10 mouse cellular contexts compared by ENCODE assay signal in the genomic region with DNA sequence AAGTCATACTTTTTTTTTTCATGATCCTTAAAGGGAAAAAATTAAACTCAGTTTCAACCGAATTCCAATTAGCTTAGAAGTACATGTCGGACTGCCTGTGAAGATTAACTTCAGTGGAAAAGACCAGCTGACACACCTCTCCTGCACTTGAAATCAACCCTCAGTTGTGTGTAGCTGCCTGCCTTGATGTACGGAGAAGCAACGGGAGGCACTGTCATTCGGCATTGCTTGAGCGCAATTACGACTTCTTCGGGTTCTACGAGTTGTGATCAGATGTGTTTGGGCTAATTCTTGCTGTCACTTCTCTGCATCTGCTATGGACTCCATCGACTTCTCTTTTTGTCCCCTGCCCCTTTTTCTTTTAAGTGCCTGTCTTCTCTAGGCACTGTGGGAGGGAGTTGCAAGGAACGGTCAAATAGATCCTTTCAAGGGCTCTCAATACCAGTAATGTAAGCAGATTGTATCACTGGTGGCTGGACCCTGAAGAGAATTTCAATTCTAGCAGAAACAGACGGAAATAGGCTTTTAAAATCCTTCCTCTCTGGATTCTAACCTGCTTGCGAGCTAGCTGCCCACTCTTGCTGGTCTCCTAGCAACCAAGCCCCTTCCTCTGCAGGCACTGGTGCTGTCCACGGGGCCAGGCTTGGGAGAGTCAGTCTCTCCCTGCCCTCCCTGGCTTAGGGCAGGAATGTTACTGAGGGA. TPM values are rescaled to one million over a fixed set of nuclear protein-coding genes. Genes with fewer than 3 reads are reported as not detected.
DNase-seq lines count a peak whose midpoint lies in the region; ATAC-seq and TF ChIP-seq lines count a peak whose summit lies in the region.
"Had no signal": no experiment of that assay in that cellular context is flagged by ENCODE, and none has a peak within 500 bp of the region (broad histone marks: within the 10 kb centered on the region; RNA-seq: fewer than 3 reads in every experiment).

No protein-coding gene starts in this region.

- WGBS in lung, embryonic 14.5 days = 5% methylated on average over 14 of the region's 14 CpGs
- 39% methylated on average over 14 of the region's 14 CpGs for WGBS in forebrain, embryonic 10.5 days
- 45% methylated on average over 14 of the region's 14 CpGs for WGBS in limb, embryonic 10.5 days

- H3K36me3 ChIP-seq in lung, embryonic 14.5 days (ENCODE audit: insufficient read depth) = no peaks in the 10 kb centered on the region
- no peaks in the 10 kb centered on the region for H3K36me3 ChIP-seq in forebrain, embryonic 10.5 days (replicated peaks)
- no peaks in the 10 kb centered on the region for H3K36me3 ChIP-seq in limb, embryonic 10.5 days

- no peak overlapping the region for H3K4me3 ChIP-seq in lung, embryonic 14.5 days (ENCODE audit: low read depth, low read length)
- H3K4me3 ChIP-seq in forebrain, embryonic 10.5 days = peak overlapping the region; percentile 40
- peak overlapping the region; percentile 26 for H3K4me3 ChIP-seq in limb, embryonic 10.5 days

- no peak for TF ChIP-seq CTCF in lung, embryonic 14.5 days (IDR thresholded peaks at IDR 0.05; ENCODE audit: low read depth)

- no peaks in the 10 kb centered on the region for H3K9me3 ChIP-seq in lung, embryonic 14.5 days (ENCODE audit: low read depth, low read length)
- H3K9me3 ChIP-seq in forebrain, embryonic 10.5 days = no peaks in the 10 kb centered on the region
- H3K9me3 ChIP-seq in limb, embryonic 10.5 days (replicated peaks) = no peaks in the 10 kb centered on the region

- H3K4me1 ChIP-seq in lung, embryonic 14.5 days (ENCODE audit: insufficient read depth) = peaks cover 18% of the 10 kb centered on the region
- H3K4me1 ChIP-seq in forebrain, embryonic 10.5 days = peaks cover 33% of the 10 kb centered on the region
- H3K4me1 ChIP-seq in limb, embryonic 10.5 days = peaks cover 24% of the 10 kb centered on the region

- peak overlapping the region; percentile 48 for H3K4me2 ChIP-seq in lung, embryonic 14.5 days

- no peaks in the 10 kb centered on the region for H3K27me3 ChIP-seq in lung, embryonic 14.5 days (ENCODE audit: insufficient read depth, low read length)
- peaks cover 15% of the 10 kb centered on the region for H3K27me3 ChIP-seq in forebrain, embryonic 10.5 days (ENCODE audit: poor library complexity, severe bottlenecking)
- H3K27me3 ChIP-seq in limb, embryonic 10.5 days (ENCODE audit: low read depth, poor library complexity, severe bottlenecking) = no peaks in the 10 kb centered on the region

- 0 out of 2 replicates have a peak overlapping the region, but pooled peaks have one; percentile 5 for H3K27ac ChIP-seq in lung, embryonic 14.5 days (ENCODE audit: low read depth)
- H3K27ac ChIP-seq in forebrain, embryonic 10.5 days = peak overlapping the region; percentile 74
- H3K27ac ChIP-seq in limb, embryonic 10.5 days = peak overlapping the region; percentile 31; the same call in 1 of the 2 replicates

- peak; percentile 46 for DNase-seq in lung, embryonic 14.5 days
- no peak for DNase-seq in lung, postnatal 4 days
- DNase-seq in forebrain, embryonic 10.5 days (ENCODE audit: extremely low spot score, low spot score) = peak; percentile 54
- peak; percentile 52 for DNase-seq in limb, embryonic 10.5 days (ENCODE audit: low spot score)
- peak; percentile 68 for DNase-seq in retina, embryonic 14.5 days (ENCODE audit: low spot score)
- DNase-seq in adrenal gland, postnatal 36 days = no peak
- DNase-seq in kidney, postnatal 25 days = no peak
- DNase-seq: cerebellum, adult 11-12 months; liver had no signal

- ATAC-seq in lung, embryonic 14.5 days (ENCODE audit: insufficient read depth) = no peak
- no peak for ATAC-seq in erythroid progenitor cell, adult 5-6 weeks (replicated peaks; ENCODE audit: low FRiP score, poor library complexity, severe bottlenecking)

- peak overlapping the region; percentile 26; the same call in 1 of the 2 replicates for H3K9ac ChIP-seq in lung, embryonic 14.5 days

RNA-seq across cellular contexts. Expression of a gene that starts 36.0 kb away (rescaled TPM):
- polyA plus RNA-seq in lung, embryonic 14.5 days (2014; fragmentation: Nextera tagmentation; extraction: Ambion mirVana) = 62.3 and 62.8 TPM in 2 replicates
- 26.7 and 28.8 TPM in 2 replicates for polyA plus RNA-seq in forebrain, embryonic 10.5 days (2016; fragmentation: Nextera tagmentation; extraction: Ambion mirVana)
- polyA plus RNA-seq in limb, embryonic 10.5 days (2016; fragmentation: Nextera tagmentation; extraction: Ambion mirVana) = 27.3 and 37.2 TPM in 2 replicates
- 10 to 100 TPM; 56.1 to 79.1 TPM for total RNA-seq in adrenal gland, postnatal 36 days (2021)
- not detected in 2 replicates for total RNA-seq in erythroid progenitor cell, adult 5-6 weeks (2015; ENCODE audit: low replicate concordance)
- not detected in 2 replicates for total RNA-seq in erythroid progenitor cell, adult 5-6 weeks (2017; ENCODE audit: low replicate concordance)

Comparison
In these comparisons a context has a peak if more than half of its experiments do, and no peak if none do; other contexts are left out.
1. DNase-seq: peak in lung, embryonic 14.5 days (single experiment), forebrain, embryonic 10.5 days (single experiment), limb, embryonic 10.5 days (single experiment) and retina, embryonic 14.5 days (single experiment); none in lung, postnatal 4 days (0 of 2), adrenal gland, postnatal 36 days (0 of 2) and kidney, postnatal 25 days (0 of 2).
2. H3K27ac ChIP-seq: peak in every context shown above with its lines; median percentile 74 in forebrain, embryonic 10.5 days; 31 in limb, embryonic 10.5 days; 5 in lung, embryonic 14.5 days.